Mouse (Mus musculus): Measurements from ENCODE around the gene Ncbp1.
A peak's percentile ranks its signal among the peaks of the same experiment; 100 is the strongest.

Gene Ncbp1

GRCm38 (mm10) chr4:46138287-46139222 is at the start of gene Ncbp1, which contains the start of gene Tstd2:
Gene Ncbp1, plus strand, starts transcription at chr4:46138613.
Gene Tstd2, minus strand, starts transcription at chr4:46138694.
- peak; percentile 97 for DNase-seq (ENCODE audit: extremely low read depth, insufficient read length, low spot score)

- no peak for DNase-seq (ENCODE audit: extremely low read depth, insufficient read length, low spot score)
Observed at GRCm38 (mm10) chr4:46089524-46090125, 48.8 kb upstream of the Ncbp1 start.

DNA sequence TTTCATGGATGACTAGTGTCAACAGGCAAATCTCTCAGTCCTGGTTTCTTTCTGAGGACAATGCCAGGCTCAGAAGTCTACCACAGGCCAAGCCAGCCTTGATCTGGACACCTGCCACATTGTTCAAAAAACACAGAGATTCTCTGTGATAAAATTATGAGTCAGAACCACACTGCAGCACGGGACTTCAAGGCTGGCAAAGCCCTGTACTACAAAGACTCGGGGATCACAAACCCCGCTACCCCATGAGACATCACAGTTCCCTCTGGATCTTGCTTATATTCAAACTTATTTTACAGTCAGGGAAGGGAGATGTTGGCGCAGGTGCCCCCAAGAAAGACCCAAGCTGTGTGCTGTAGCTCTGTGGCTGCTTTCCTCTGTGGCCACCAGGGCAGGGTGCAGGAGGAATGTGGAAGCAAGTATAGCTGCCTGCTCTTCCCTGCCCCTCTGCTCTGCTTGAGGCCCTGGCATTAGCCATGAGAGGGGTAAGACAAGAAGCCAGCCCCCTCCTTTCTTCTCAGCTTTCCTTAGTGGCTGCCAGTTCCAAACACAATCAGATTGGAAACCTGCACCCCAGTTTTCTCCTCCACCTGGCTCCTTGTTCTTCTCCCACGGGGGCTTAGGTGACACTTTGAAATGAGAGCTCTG is 45.9 kb upstream of the Ncbp1 start:
- DNase-seq (ENCODE audit: extremely low read depth, insufficient read length, low spot score), result peak; percentile 57

DNA sequence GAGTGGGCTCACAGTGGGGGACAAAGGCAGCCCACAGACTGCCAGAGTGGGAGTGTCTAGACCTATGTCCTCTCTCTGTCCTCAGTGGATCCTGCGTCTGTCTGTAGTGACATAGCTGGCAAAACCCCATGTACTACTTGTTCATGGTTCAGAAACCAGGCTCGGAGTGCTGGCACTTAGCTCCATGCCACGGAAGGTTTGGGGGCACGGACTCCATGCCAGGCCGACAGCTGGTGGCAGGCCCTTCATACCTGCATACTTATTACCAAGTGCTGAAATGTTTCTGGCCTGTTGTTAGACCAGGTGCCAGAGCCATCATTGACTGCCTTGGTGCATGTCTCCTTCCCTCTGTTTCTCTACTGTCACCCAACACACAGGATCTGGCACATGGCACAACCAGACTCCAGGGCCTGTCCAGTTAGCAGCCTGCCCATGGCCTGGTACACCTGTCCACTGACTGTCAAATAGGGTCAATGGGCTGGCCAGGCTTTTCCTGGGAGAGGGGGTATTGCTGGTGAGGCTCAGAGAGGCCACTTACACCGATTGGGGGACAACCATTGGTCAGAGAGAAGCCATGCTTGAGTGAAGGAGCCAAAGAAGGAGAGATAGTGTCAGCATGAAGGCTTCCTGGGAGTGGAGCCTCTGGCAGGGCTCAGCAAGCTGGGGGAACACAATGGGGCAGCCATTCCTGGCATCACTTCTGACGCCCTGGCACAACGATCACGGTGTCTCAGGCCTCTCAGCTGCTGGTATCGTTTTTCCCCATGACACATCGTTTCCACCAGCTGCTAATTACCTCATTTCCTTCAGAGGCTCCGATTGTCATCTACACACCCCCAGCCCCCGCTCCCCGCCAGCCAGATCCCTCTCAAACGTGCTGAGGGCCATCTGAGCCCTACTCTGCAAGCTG is 43.2 kb upstream of the Ncbp1 start:
- DNase-seq (ENCODE audit: extremely low read depth, insufficient read length, low spot score), result peak; percentile 41

DNA sequence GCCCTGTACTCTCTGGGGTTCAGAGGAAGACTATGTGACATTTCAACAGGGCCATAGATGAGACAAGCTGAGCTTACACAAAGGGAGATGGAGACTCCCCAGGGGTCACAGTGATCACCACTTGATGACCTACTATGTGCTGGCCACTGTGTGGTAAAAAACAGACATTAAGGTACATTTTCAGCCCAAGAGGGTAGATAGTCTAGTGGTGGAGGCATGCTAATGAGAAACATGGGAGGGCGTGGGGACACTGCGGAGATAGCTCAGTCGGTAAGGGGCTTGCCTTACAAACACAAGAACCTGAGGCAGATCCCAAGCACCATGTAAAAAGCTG is 42.6 kb upstream of the Ncbp1 start:
- DNase-seq (ENCODE audit: extremely low read depth, insufficient read length, low spot score), result no peak

- no peak for DNase-seq (ENCODE audit: extremely low read depth, insufficient read length, low spot score)
Observed at GRCm38 (mm10) chr4:46096546-46096945, 41.9 kb upstream of the Ncbp1 start.

GRCm38 (mm10) chr4:46097591-46097990 is 40.8 kb upstream of the Ncbp1 start:
- DNase-seq (ENCODE audit: extremely low read depth, insufficient read length, low spot score), result peak; percentile 67

DNA sequence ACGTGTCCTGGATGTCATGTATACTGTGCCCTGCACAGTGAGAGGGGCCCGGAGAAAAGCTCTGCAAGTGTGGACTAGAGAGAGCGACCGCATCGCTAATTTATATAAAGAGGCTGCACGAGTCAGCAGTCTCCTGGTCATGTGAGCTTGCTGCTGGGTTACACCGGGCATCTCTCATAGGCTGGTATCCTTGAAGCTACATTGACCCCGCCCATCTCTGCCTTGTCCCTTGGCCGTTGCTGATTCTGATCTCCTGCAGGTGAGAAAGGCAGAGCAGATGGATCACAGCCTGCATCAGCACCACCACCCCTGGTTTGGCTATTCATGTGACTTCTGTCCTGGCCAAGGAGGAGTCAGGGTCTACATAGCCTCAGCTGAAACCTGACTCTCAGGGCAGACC is 39.3 kb upstream of the Ncbp1 start:
- no peak for DNase-seq (ENCODE audit: extremely low read depth, insufficient read length, low spot score)

DNA sequence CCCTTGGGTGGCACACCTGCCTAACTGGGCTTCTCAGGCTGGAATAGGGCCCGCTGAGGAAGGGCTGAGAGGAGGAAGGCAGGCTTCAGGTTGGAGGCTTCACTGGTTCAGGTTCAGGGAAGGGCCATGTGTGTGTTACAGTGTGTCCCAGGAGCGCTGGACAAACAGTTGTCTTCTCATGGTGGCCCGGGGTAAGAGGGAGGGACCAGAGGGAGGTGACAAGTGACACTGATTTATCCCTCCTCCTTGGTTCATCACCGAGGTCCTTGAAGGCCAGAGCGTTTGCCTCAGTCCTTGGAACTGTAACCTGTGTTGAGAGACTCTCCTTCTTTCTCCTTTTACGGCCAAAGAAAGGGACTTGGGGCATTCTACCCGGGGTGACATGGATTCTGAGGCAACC is 37.9 kb upstream of the Ncbp1 start:
- DNase-seq (ENCODE audit: extremely low read depth, insufficient read length, low spot score), result no peak

DNA sequence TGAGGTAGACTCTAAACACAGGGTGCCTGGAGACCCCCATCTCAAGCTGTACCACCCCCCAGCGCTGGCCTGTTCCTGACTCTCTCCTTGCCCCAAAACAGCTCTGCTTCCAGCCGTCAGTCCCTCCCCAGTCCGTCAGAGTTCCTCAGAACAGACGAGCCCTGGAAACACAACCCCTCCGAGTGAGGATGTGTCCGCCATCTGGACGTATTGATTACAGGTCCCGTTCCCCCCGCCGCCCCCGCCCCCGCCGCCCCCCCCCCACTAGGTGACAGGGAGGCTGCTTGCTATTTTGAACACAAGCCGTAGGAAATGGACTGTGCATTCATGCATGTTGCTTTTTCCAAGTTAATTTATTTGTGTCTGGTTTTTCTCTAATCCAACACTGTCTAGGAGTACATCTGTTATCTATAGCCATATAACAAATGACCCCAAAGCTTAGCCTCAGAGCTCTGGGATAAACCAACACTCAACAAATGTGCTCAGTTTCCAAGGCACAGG is 37.2 kb upstream of the Ncbp1 start:
- DNase-seq (ENCODE audit: extremely low read depth, insufficient read length, low spot score), result no peak

DNA sequence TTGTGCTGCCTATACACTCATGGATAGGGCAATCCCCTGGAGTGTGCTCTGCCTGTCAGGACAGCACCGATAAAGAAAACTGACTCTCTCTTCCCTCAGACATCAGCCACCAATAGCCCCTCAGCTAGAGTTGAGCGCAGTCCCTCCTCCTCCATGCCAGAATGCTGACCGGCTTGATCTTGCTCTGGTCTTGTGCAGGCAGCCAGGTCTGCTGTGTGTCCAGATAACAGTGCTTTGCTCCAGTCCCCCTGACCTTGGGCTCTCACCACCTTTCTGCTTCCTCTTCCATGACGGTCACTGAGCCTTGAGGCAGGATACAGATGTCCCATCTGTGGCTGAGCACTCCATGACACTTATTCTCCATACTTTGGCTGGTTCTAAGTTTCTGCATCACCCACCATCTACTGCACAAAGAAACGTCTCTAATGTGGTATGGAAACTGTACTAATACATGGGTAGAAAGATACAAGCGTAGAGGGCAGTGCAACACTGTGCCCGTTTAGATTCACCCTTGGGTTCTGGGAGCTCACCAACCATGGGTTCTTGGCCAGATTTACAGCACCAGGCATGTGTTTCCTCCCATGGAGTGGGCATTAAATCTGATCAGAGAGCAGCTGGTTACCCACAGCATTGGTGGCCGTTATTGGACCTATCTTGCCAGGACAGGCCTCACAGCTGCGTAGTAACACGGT is 36.2 kb upstream of the Ncbp1 start:
- DNase-seq (ENCODE audit: extremely low read depth, insufficient read length, low spot score), result no peak

- DNase-seq (ENCODE audit: extremely low read depth, insufficient read length, low spot score), result no peak
Observed at GRCm38 (mm10) chr4:46110084-46110483, 28.3 kb upstream of the Ncbp1 start.

GRCm38 (mm10) chr4:46111361-46111760 is 27.1 kb upstream of the Ncbp1 start:
- DNase-seq (ENCODE audit: extremely low read depth, insufficient read length, low spot score), result no peak

- DNase-seq (ENCODE audit: extremely low read depth, insufficient read length, low spot score), result no peak
Observed at GRCm38 (mm10) chr4:46115308-46115707, 23.1 kb upstream of the Ncbp1 start.

- no peak for DNase-seq (ENCODE audit: extremely low read depth, insufficient read length, low spot score)
Observed at GRCm38 (mm10) chr4:46116544-46117175, 21.8 kb upstream of the Ncbp1 start.

DNA sequence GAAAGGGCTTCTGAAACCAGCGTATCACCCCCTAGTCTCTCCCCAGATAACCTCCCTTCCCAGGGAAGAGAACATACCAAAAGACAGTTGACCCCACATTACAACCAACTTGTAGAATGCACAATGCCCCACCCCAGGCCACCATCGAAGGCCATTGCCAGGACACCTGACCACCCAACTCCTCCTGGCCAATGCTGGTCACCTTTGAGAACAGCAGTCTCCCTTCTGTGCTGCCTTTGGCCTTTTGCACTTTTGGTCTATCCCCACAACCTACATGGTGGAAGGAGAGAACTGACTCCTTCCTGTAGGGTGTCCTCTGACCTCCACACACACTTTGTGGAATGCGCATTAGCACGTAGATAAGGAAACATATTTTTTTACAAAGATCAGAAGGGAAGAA is 20.9 kb upstream of the Ncbp1 start:
- no peak for DNase-seq (ENCODE audit: extremely low read depth, insufficient read length, low spot score)

DNA sequence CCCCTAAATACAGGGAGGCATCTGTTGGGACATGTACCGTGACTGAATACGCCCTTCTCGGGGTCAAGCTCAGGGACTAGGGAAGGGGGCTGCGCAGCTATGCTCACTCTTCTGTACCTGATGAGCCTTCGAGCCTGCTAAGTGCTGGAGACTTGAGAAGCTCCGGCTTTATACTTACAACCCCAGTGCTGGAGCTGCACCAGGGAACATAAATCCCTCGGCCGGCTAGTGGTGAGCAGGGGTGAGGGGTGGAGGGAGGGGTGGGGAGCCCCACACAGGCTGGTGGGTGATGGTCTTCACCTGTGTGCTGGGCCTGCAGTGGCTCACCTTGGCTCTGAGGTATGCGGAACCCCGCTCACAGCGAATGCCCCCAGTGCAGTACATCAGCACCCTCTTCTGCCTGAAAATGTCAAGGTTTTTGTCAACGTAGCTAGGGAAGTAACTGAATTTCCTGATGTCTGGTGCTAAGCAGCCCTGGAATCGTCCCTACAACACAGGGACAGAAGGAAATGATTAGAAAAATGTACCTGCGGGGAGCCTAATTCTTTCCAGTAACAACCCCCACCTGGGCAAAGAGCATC is 18.8 kb upstream of the Ncbp1 start:
- DNase-seq (ENCODE audit: extremely low read depth, insufficient read length, low spot score), result no peak

- no peak for DNase-seq (ENCODE audit: extremely low read depth, insufficient read length, low spot score)
Observed at GRCm38 (mm10) chr4:46120767-46121166, 17.6 kb upstream of the Ncbp1 start.

DNA sequence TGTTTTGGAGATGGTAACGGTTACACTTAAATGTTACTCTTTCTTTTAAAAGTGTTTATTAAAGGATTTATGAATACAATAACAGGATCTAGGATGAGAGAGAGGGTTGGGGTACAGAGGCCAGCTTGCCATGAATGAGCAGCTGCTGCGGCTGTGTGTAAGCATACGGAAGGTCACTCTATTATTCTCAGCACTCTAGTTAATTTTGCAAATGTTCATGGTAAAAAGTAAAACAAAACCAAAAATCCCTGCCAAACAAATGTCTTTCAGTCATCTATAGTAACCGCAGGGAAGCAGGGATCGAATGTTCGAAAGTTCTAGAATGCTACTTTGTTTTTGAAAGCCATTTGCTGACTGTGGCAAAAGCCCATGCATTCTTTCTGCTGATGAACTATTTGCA is 15.1 kb upstream of the Ncbp1 start:
- no peak for DNase-seq (ENCODE audit: extremely low read depth, insufficient read length, low spot score)

Measured in 3134 (cell line).